Mouse (Mus musculus) intestine, embryonic 14.5 days (tissue): Measurements from ENCODE around the gene Mier3. TPM values are rescaled to one million over a fixed set of nuclear protein-coding genes. Genes with fewer than 3 reads are reported as not detected.

ENCODE experiments used
- ATAC-seq: fragments of 200-750 bp; cut with Nextera tagmentation; replicated peaks from 2 replicates; pipeline ENCODE4 v1.8.0; 2017; ENCODE audit warnings: low read depth, moderate number of reproducible peaks, moderate TSS enrichment, moderate library complexity; ENCODE audit not compliant: low FRiP score, low TSS enrichment
- DNase-seq: peaks from one replicate; pipeline ENCODE4 v3.0.0-alpha.2; 2018; ENCODE audit warnings: low spot score
- H3K27ac ChIP-seq: fragments of 300-500 bp; sonication (generic); 2 replicates; pipeline ENCODE4 v1.5.1; 2014; ENCODE audit warnings: low read depth, mild to moderate bottlenecking, control low read depth
- H3K27me3 ChIP-seq: fragments of 300-500 bp; sonication (generic); replicated peaks from 2 replicates; pipeline ENCODE4 v1.6.1; 2014; ENCODE audit warnings: low read length, control low read depth; ENCODE audit not compliant: control insufficient read depth, insufficient read depth
- H3K36me3 ChIP-seq: fragments of 300-500 bp; sonication (generic); 2 replicates; pipeline ENCODE4 v1.6.1; 2014; ENCODE audit warnings: low read length, control low read depth; ENCODE audit not compliant: control insufficient read depth, insufficient read depth
- H3K4me1 ChIP-seq: fragments of 300-500 bp; sonication (generic); replicated peaks from 2 replicates; pipeline ENCODE4 v1.6.1; 2014; ENCODE audit warnings: low read length, control low read depth, mixed read lengths; ENCODE audit not compliant: control insufficient read depth, insufficient read depth
- H3K4me2 ChIP-seq: fragments of 300-500 bp; sonication (generic); 2 replicates; pipeline ENCODE4 v1.6.1; 2014; ENCODE audit warnings: low read length
- H3K4me3 ChIP-seq: fragments of 300-500 bp; sonication (generic); 2 replicates; pipeline ENCODE4 v1.5.1; 2014; ENCODE audit warnings: low read depth, low read length, control low read depth, mixed read lengths
- H3K9ac ChIP-seq: fragments of 300-500 bp; sonication (generic); 2 replicates; pipeline ENCODE4 v1.6.1; 2014; ENCODE audit warnings: mild to moderate bottlenecking, low read length
- H3K9me3 ChIP-seq: fragments of 300-500 bp; sonication (generic); 2 replicates; pipeline ENCODE4 v1.6.1; 2016; ENCODE audit warnings: low read length, control low read depth; ENCODE audit not compliant: control insufficient read depth
- WGBS: fragments of 180-500 bp; shearing (Covaris S2); extraction: QIAGEN DNeasy Blood & Tissue Kit; methylation state at CpG from one replicate; pipeline ENCODE4 v1.1.7; 2014; 5-methylcytosine and 5-hydroxymethylcytosine counted together
- polyA plus RNA-seq: library from polyadenylated mRNA; unstranded; fragments of >200 nt; fragmentation: Nextera tagmentation; extraction: Ambion mirVana; gene quantifications from 2 replicates; pipeline ENCODE4 v1.2.1, GENCODE M21; 2014

Mier3 gene
- 22.1 and 22.5 TPM in 2 replicates for polyA plus RNA-seq

DNA sequence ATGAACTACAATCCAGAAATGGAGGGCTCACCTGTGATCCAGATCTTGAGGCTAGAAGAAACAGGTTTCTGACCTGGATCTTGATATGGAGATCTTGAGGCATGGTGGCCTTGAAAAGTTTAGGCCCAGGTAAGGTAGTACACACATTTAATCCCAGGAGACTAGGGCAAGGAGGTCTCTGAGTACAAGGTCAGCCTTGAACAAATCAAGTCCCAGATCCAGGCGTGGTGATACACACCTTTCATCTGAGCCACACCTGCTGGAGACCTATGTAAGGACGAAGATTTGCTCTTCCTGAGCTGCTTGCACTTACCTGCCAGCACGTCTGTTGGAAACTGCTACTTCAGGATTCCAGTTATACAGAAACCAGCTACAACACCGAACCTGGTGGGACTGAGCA lies at the start of gene Mier3:
Gene Mier3, plus strand, starts transcription at position 301 of the 400 bp plus-strand sequence.
- H3K27me3 ChIP-seq = no peaks in the 10 kb centered on the region
- H3K27ac ChIP-seq = no peak within 1 kb of the TSS
- H3K4me3 ChIP-seq = no peak within 1 kb of the TSS
- H3K9me3 ChIP-seq = 0 out of 2 replicates have a peak, but pooled peaks cover under 1% of the 10 kb centered on the region
- no peak within 1 kb of the TSS for H3K9ac ChIP-seq
- ATAC-seq = no peak
- no peak for DNase-seq
- 84% methylated on average over 4 of the region's 4 CpGs for WGBS
- no peak within 1 kb of the TSS for H3K4me2 ChIP-seq
- H3K4me1 ChIP-seq = no peaks in the 10 kb centered on the region
- H3K36me3 ChIP-seq = no peaks in the 10 kb centered on the region

DNA sequence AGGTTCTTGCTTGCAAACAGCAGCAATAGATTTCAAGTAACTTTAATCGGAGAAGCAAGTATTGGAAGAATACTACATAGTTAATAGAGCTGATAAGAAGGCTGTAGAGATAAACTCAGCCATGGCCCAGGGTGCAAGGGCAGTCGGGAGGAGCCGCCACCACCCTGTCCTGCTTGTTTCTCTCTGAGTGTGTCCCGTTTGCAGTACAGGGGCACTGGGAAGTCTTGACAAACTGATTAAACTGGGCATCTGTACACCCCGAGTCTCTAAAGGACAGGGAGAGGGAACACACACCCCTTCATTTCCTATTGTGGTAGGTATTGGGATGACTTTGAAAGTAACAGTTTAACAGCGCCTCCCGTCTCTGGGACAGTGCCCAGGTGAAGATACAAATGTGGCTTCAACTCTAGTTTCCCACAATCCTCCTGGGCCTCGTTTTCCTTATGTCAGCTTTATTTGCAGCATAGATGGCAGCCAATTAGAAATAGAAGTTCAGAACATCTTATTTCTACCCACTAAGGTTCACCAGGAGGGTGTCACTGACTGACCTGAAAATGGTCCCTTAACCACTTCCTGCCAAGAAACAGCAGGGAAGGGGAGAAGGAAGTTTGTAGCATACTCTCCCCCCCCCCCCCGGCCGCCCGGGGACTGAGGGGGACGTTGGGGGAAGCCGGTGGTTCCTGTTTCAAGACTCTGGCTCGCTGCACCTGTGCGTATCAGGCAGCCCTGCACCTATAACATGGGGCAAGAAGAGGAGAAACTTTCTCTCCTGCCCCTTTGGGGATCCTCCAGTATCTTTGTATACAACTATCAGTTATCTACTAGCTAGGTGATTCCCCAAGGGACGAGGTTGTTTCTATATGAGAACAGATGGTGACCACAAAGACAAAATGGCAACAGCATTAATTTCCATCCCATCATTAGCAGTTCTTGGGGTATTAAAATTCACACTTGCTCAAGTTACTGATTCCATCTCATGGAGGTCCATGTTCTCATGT lies 46.3 kb upstream of the Mier3 start:
- Histone ChIP-seq H3K4me3 (no peak overlapping the region), H3K27me3 (no peaks in the 10 kb centered on the region), H3K4me2 (no peak overlapping the region), H3K4me1 (no peaks in the 10 kb centered on the region), H3K9me3 (no peaks in the 10 kb centered on the region), H3K9ac (no peak overlapping the region), H3K36me3 (no peaks in the 10 kb centered on the region), H3K27ac (no peak overlapping the region)
- WGBS = 81% methylated on average over 16 of the region's 16 CpGs
- DNase-seq = no peak
- no peak for ATAC-seq

DNA sequence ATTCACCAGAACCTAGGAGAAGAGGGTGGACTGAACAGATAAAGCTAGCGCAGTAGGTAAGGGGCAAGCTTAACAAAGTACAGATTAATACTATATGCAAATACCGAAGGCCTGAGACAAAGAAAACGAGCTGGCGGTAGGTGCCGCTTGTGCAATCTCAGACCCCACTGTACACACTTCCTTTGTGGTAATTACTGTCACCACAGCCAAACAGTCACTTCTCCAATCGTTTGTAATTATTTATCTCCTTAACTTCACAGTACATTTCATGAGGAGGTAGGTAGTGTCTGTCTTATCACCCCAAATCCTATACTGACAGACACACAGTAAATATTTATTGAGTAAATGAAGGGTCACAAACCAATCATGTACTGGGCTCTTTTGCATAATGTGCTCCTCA lies 40.5 kb upstream of the Mier3 start:
- H3K4me2 ChIP-seq = no peak overlapping the region
- no peak overlapping the region for H3K4me3 ChIP-seq
- H3K36me3 ChIP-seq = no peaks in the 10 kb centered on the region
- no peaks in the 10 kb centered on the region for H3K27me3 ChIP-seq
- DNase-seq = no peak
- no peak for ATAC-seq
- H3K4me1 ChIP-seq = no peaks in the 10 kb centered on the region
- H3K27ac ChIP-seq = no peak overlapping the region
- no peaks in the 10 kb centered on the region for H3K9me3 ChIP-seq
- no peak overlapping the region for H3K9ac ChIP-seq
- 82% methylated on average over 6 of the region's 6 CpGs for WGBS

DNA sequence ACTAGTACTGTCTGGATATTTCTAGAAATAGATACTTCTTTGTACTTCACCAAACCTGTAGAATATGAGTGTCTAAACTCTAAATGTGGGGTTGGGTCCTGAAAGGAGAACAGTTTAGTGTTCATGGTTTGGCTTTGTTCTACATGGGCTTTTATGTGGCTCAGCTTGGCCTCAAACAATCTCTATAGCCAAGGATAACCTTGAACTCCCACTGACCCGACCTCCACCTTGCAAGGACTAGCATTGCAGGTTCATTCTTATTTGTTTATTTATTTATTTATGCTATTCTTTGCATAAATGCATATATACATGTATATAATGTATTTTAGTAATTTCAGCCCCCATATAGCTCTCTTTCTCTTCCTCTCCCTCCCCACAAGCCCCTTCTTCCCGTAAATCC lies 37.1 kb upstream of the Mier3 start:
- H3K27me3 ChIP-seq = no peaks in the 10 kb centered on the region
- H3K9ac ChIP-seq = no peak overlapping the region
- DNase-seq (no peak), ATAC-seq (no peak)
- H3K9me3 ChIP-seq = no peaks in the 10 kb centered on the region
- H3K36me3 ChIP-seq = no peaks in the 10 kb centered on the region
- no peaks in the 10 kb centered on the region for H3K4me1 ChIP-seq
- H3K4me3 ChIP-seq = no peak overlapping the region
- H3K27ac ChIP-seq = no peak overlapping the region
- 69% methylated on average over 2 of the region's 2 CpGs for WGBS
- no peak overlapping the region for H3K4me2 ChIP-seq

DNA sequence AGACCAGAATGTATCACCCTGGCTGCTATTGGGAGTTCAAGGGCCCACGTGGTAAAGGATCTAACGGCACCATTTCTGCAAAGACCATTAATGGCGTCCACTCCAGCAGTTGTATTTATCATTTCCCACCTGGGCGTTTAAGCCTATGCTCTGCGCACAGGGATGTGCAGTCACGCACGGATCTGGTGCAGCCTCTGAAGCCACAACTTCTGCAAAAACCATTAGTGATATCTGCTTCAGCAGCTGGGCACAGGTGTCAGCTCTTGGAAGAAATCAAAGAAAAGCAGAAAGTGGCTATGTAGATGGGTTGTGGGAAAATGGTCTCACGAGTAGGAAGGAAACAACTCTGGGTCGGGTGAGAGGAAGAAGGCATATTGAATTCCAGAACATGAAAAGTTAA lies 34.6 kb upstream of the Mier3 start:
- H3K27me3 ChIP-seq = no peaks in the 10 kb centered on the region
- H3K36me3 ChIP-seq = no peaks in the 10 kb centered on the region
- no peak overlapping the region for H3K4me2 ChIP-seq
- no peaks in the 10 kb centered on the region for H3K9me3 ChIP-seq
- 82% methylated on average over 9 of the region's 9 CpGs for WGBS
- DNase-seq = no peak
- H3K4me1 ChIP-seq = no peaks in the 10 kb centered on the region
- H3K9ac ChIP-seq = no peak overlapping the region
- H3K27ac ChIP-seq = no peak overlapping the region
- ATAC-seq = no peak
- no peak overlapping the region for H3K4me3 ChIP-seq

DNA sequence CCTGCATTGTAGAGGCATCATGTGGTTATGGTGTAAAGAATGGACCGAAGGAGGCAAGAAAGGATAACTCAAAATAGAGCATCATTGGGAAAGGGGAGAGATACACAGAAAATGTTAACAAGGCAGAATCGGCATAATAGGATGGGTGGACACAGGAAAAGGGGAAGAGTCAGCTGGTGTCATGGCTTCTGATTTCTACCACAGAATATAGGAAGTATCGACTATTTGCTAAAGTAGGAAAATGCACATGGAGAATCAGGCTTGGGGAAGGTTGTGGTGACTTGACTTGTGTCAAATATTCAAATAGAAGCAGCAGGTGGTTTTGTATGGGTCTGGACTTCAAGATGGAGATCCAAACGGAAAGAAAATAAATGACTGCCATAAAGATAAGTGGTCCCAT lies 33.5 kb upstream of the Mier3 start:
- Histone ChIP-seq H3K4me3 (no peak overlapping the region), H3K36me3 (no peaks in the 10 kb centered on the region), H3K9ac (no peak overlapping the region), H3K4me1 (no peaks in the 10 kb centered on the region), H3K27ac (no peak overlapping the region), H3K4me2 (no peak overlapping the region), H3K9me3 (no peaks in the 10 kb centered on the region), H3K27me3 (no peaks in the 10 kb centered on the region)
- WGBS = 79% methylated on average over 4 of the region's 4 CpGs
- no peak for ATAC-seq
- DNase-seq = no peak

DNA sequence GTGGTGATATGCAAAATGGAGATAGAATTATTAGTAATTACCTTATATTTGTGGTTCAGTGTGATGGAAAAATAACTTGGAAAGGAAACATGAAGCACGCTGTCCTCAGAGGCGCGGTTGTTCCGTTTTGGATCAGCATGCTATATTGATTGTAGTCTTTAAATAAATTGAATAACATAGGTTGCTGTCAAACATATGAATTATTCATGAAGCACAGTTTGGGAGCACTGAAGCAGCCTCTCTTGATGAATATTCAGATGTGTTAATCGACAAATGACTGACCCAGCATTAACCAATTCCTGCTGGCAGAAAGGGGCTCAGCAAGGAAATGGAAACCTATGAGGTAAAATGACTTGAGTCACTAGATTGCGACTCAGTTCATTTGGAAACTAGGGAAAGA lies 29.8 kb upstream of the Mier3 start:
- ATAC-seq = no peak
- no peak overlapping the region for H3K9ac ChIP-seq
- DNase-seq = no peak

DNA sequence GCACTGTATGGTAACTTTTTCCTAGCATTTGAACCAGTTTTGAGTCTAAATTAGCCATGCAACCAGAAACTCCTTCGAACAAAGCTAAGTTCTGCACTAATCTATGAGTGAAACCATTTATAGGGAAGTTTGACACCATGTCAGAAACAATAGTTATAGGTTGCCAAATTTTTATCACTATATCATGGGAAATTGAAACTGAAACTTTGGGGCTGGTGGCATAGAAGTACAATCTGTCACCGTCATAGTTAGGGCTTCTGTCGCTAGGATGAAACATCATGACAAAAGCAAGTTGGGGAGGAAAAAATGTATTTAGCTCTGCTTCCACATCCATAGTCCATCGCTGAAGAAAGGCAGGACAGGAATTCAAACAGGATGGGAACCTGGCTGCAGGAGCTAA lies 25.5 kb upstream of the Mier3 start:
- Histone ChIP-seq H3K27ac (no peak overlapping the region), H3K4me2 (no peak overlapping the region), H3K4me3 (no peak overlapping the region), H3K4me1 (peaks cover 2% of the 10 kb centered on the region), H3K27me3 (no peaks in the 10 kb centered on the region), H3K36me3 (no peaks in the 10 kb centered on the region), H3K9me3 (no peaks in the 10 kb centered on the region), H3K9ac (no peak overlapping the region)
- ATAC-seq (no peak), DNase-seq (no peak)
- WGBS = 89% methylated on average over 4 of the region's 4 CpGs

More for the DNA sequence above, 29.8 kb upstream of the Mier3 start:
- Histone ChIP-seq H3K4me1 (no peaks in the 10 kb centered on the region), H3K27ac (no peak overlapping the region), H3K9me3 (no peaks in the 10 kb centered on the region), H3K27me3 (no peaks in the 10 kb centered on the region), H3K4me3 (no peak overlapping the region), H3K4me2 (no peak overlapping the region), H3K36me3 (no peaks in the 10 kb centered on the region)
- WGBS = 78% methylated on average over 6 of the region's 6 CpGs

DNA sequence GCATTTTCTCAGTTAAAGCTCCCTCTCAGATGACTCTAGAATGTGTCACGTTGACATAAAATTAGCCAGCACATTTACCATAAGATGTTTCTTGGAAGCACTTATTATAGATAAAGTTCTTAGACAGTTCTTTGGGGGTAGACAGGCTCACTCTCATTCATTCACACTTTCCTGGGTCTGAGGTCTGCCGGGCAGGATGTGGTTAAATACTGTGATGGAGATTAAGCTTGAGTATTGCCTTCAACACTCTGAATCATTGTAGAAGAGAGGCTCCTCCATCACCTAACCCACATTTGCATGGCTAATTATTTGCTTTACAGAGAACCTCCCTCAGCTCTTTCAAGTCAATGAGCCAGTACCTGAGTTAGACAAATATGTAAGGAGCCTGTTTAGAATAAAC lies 24.9 kb upstream of the Mier3 start:
- Histone ChIP-seq H3K4me3 (no peak overlapping the region), H3K27me3 (no peaks in the 10 kb centered on the region), H3K9me3 (no peaks in the 10 kb centered on the region), H3K27ac (no peak overlapping the region), H3K4me1 (peaks cover 5% of the 10 kb centered on the region), H3K4me2 (no peak overlapping the region), H3K9ac (no peak overlapping the region), H3K36me3 (no peaks in the 10 kb centered on the region)
- 75% methylated on average over 2 of the region's 2 CpGs for WGBS
- no peak for ATAC-seq
- DNase-seq = no peak
